Mouse (Mus musculus) E14TG2a.4 (cell line): Measurements from ENCODE around the gene Trib2.

ENCODE experiments used
- H3K27me3 ChIP-seq: 2 replicates; pipeline ENCODE4 v1.6.1; 2014; ENCODE audit warnings: low read length, control low read depth; ENCODE audit not compliant: insufficient read depth
- H3K36me3 ChIP-seq: 2 replicates; pipeline ENCODE4 v1.6.1; 2014; ENCODE audit warnings: low read length, control low read depth; ENCODE audit not compliant: insufficient read depth
- H3K4me1 ChIP-seq: replicated peaks from 2 replicates; pipeline ENCODE4 v1.6.1; 2014; ENCODE audit warnings: low read depth, low read length, control low read depth
- H3K4me3 ChIP-seq: replicated peaks from 2 replicates; pipeline ENCODE4 v1.5.1; 2014; ENCODE audit warnings: mild to moderate bottlenecking, low read length
- H3K9me3 ChIP-seq: 2 replicates; pipeline ENCODE4 v1.6.1; 2014; ENCODE audit warnings: low read length, control low read depth
- CTCF ChIP-seq: conservative IDR thresholded peaks from 2 replicates; pipeline ENCODE4 v1.5.1; 2014; ENCODE audit warnings: low read length
- NANOG ChIP-seq: IDR thresholded peaks from 2 replicates; pipeline ENCODE4 v1.6.1; 2014; ENCODE audit warnings: borderline replicate concordance, low read length, mixed read lengths
- POU5F1 ChIP-seq: IDR thresholded peaks from 2 replicates; pipeline ENCODE4 v1.6.1; 2014; ENCODE audit warnings: low read length, borderline replicate concordance

Trib2 gene

GRCm38 (mm10) chr12:15817365-15817764, 643 bp upstream of the Trib2 start:
- Histone ChIP-seq H3K4me3 (peak overlapping the region; percentile 84), H3K27me3 (peaks cover 51% of the 10 kb centered on the region), H3K4me1 (peaks cover 34% of the 10 kb centered on the region), H3K36me3 (no peaks in the 10 kb centered on the region), H3K9me3 (no peaks in the 10 kb centered on the region)
- TF ChIP-seq POU5F1 (no peak), CTCF (no peak), NANOG (no peak)

GRCm38 (mm10) chr12:15816254-15816605, 492 bp downstream of the Trib2 start:
- TF ChIP-seq NANOG (no peak), CTCF (no peak), POU5F1 (no peak)

GRCm38 (mm10) chr12:15815576-15816253, 1.0 kb downstream of the Trib2 start:
- H3K36me3 ChIP-seq = no peaks in the 10 kb centered on the region
- H3K4me3 ChIP-seq = peak overlapping the region; percentile 84
- H3K4me1 ChIP-seq = peaks cover 45% of the 10 kb centered on the region
- no peaks in the 10 kb centered on the region for H3K9me3 ChIP-seq
- peaks cover 51% of the 10 kb centered on the region for H3K27me3 ChIP-seq
- TF ChIP-seq CTCF = 0 out of 2 replicates have a peak, but pooled peaks have one; percentile 2
- TF ChIP-seq NANOG = no peak

More at GRCm38 (mm10) chr12:15816254-15816605, 492 bp downstream of the Trib2 start:
- no peaks in the 10 kb centered on the region for H3K36me3 ChIP-seq
- peak overlapping the region; percentile 84 for H3K4me3 ChIP-seq
- peaks cover 51% of the 10 kb centered on the region for H3K27me3 ChIP-seq
- no peaks in the 10 kb centered on the region for H3K9me3 ChIP-seq
- H3K4me1 ChIP-seq = peaks cover 40% of the 10 kb centered on the region

DNA sequence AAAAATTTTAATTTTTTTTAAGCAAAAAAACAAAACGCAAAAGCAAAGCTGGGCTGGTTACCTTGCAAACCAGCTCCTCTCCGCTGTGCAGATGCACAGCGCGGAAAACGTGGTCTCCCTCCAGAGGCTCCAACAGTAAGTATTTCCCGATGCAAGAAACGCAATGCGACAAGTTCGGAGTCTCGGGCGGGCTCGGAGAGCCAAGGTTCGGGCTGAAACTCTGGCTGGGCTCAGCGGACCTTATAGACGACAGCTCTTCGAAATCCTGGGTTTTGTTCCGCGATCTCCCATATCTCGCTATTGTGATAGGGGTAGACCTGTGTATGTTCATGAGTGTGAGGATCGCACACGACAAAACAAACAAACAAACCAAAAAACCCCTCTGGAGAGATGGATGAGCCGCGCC, 1.5 kb downstream of the Trib2 start:
- Histone ChIP-seq H3K4me3 (peak overlapping the region; percentile 84), H3K9me3 (no peaks in the 10 kb centered on the region), H3K36me3 (no peaks in the 10 kb centered on the region), H3K27me3 (peaks cover 51% of the 10 kb centered on the region), H3K4me1 (peaks cover 50% of the 10 kb centered on the region)
- no peak for TF ChIP-seq CTCF
- no peak for TF ChIP-seq NANOG
- TF ChIP-seq POU5F1 = no peak

DNA sequence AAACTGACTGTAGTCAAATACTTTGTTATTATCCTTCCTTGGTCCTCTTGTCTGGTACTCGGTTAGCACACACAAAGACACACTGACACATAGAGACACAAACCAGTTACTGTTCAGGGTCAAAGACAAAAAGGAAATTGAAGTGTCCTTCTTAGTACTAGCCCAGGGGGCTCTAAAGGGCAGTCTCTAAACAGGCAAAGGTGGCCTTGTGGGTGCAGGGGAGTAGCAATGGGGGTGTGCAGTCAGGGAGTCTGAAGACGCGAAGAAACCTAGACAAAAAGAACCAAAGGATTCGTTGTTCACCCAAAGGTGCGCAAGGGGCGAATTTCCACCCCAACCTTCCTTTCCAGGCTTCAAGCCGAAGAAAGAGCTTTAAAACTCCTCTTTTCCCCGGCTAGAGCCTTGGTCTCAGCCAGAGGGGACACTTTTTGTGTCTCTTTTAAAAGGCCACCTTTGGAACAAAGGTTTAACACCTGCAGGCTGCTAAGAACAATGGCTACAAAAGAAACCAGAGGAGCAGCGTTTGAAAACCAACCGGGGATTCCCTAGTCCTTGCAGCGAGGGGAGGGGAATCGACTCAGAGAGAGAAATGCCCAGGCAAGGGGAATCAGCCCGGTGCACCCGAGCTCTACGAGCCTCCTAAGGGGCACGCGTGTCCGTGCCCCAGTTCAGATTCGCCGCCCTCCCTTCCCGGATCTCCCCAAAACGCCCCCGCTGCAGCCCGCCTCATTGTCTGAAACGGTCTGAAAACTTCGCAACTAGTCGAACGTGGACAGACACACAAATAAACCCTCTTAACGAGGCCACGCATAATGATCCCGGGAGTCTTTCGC, 2.3 kb downstream of the Trib2 start:
- Histone ChIP-seq H3K9me3 (no peaks in the 10 kb centered on the region), H3K4me1 (peaks cover 50% of the 10 kb centered on the region), H3K36me3 (no peaks in the 10 kb centered on the region), H3K27me3 (peaks cover 51% of the 10 kb centered on the region), H3K4me3 (peak overlapping the region; percentile 84)
- no peak for TF ChIP-seq CTCF
- TF ChIP-seq NANOG = peak; percentile 76

- Histone ChIP-seq H3K4me1 (peaks cover 50% of the 10 kb centered on the region), H3K36me3 (no peaks in the 10 kb centered on the region), H3K4me3 (no peak overlapping the region), H3K27me3 (peaks cover 47% of the 10 kb centered on the region), H3K9me3 (no peaks in the 10 kb centered on the region)
- TF ChIP-seq POU5F1 = no peak
- no peak for TF ChIP-seq NANOG
- TF ChIP-seq CTCF = no peak
Observed at GRCm38 (mm10) chr12:15813819-15814165, 2.9 kb downstream of the Trib2 start.

GRCm38 (mm10) chr12:15813133-15813818, 3.4 kb downstream of the Trib2 start:
- Histone ChIP-seq H3K9me3 (no peaks in the 10 kb centered on the region), H3K27me3 (peaks cover 47% of the 10 kb centered on the region), H3K4me1 (peaks cover 50% of the 10 kb centered on the region), H3K4me3 (no peak overlapping the region), H3K36me3 (no peaks in the 10 kb centered on the region)
- TF ChIP-seq POU5F1 = no peak
- no peak for TF ChIP-seq NANOG
- no peak for TF ChIP-seq CTCF
